Mouse (Mus musculus): ENCODE data around the gene Arhgef7.

Gene Arhgef7

GRCm38 (mm10) chr8:11770001-11770400 is 42.5 kb downstream of the Arhgef7 start:
- no peak for DNase-seq

DNA sequence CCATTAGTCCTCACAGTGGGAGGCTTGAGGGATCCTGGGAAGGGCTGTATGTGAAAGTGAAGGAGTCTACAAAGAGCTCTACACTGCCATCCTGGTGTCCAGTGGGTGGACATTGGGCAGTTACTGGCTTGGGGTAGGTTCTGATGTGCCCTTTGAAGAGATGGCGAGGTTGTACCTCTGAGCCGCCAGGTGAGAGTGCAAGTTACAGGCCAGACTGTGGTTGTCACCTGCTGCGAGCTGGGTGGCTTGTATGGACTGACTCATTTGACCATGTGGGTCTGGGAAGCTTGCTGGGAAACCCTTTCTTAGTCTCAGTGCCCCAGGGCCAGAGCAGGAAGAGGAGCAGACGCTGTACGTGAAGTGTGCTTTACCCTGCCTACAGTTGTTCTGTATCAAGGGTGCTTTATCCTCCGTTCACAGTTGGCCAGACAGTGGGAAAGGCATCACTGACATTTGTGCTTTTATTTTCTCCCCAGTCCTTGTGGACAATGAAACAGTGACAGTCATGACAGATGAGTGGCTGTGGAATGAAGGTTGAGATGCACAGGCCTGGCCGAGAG is 43.1 kb downstream of the Arhgef7 start:
- DNase-seq = no peak

DNA sequence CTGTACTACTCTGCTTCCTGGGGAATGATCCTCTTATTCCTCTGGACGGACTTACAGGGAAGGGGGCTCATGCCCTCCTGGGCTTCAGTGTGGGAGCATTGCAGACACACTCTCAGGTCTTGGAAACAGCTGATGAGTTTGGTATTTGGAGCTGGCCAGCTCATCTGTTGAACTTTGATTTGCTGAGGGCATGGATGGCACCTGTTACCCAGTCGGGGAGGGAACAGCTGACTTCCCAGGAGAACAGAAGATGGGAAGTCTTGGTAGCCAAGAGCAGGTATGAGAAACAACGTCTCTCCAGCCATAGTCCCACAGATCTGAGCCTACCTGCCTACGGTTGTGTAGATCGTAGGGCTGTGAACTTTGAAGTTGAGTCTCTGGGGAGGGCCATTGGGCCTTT is 44.1 kb downstream of the Arhgef7 start:
- DNase-seq = no peak

DNA sequence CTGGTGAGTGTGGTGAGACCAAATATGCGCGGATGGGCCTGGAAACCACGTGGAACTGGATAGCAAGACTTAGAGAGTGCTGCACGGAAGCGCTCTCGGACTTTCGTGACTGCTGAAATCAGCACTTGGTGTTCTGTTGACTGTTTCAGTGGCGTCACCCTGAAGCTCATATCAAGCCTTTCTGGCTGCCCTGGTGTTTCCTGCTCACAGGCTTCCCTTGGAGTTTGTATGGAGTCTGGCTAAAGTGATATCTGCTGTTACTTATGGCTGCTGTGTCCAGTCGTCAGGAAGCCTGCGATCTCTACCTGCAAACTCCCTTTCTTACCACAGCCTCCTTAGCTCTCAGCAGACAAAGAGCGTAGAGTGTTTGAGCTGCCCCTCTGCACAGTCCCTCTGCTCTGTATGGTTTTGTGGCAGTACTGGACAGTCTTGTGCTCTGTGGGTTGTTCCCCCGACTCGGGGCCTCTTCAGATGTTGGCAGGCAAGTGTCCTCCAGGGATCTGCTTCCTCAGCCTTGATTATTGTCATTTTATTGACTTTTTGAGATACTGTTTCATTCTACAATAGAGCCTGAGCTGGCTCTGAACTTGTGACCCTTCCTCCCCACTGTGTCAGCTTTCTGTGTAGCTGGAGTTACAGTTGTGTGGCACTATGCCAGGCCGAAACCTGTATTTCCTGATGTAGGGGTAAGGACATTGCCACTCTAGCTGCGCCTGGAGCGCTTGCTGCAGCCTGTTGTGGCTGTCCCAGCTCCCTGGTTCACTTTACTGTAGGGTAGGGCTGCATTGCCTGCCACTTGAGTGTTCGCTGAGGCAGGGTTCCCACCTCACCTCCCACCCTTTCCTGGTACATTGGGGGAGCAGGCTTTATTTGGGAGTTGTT is 46.9 kb downstream of the Arhgef7 start:
- DNase-seq = peak; percentile 79 to 88

DNA sequence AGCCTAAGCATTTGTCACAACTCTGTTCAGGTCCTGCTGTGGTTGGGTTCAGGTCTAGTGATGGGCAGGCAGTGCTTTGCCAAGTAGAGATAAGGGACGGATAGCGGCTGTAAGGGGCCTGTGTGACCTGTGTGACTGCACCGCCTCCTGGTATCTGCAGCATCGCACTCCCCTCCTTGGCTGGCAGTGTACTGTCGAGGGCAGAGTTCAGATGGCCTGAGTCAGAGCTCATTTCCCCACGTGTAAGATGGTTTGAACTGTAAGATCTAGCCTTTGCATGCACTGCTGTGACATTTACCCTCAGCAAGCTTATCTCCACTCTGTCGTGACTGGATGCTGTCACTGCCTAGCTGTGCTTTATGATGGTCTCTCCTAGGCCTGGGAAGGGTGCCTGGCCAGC is 48.4 kb downstream of the Arhgef7 start:
- no peak for DNase-seq

- no peak for DNase-seq
These were observed 49.1 kb downstream of the Arhgef7 start for GRCm38 (mm10) chr8:11776451-11777180.

DNA sequence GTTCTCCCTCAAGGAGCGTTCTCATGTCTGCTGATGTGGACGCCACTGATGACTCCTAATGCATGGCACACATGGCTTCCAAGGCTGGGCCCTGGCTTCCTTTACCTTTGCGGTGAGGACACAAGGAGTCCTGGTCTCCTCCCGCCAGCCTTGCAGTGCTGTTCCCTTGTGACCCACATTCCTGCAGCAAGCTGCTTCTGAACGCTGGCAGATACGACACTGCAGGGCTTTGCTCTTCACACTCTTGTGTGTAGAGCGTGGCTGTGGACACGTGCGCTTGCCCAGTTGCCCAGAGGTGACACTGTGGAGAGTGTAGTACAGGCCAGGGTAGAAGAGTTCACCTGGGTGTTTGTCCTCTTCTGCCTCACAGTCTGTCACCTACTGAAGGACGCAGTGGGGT is 49.7 kb downstream of the Arhgef7 start:
- no peak for DNase-seq

- DNase-seq = peak in 1 of 2 experiments; percentile 61
These were observed 51.3 kb downstream of the Arhgef7 start for GRCm38 (mm10) chr8:11778646-11779433.

DNA sequence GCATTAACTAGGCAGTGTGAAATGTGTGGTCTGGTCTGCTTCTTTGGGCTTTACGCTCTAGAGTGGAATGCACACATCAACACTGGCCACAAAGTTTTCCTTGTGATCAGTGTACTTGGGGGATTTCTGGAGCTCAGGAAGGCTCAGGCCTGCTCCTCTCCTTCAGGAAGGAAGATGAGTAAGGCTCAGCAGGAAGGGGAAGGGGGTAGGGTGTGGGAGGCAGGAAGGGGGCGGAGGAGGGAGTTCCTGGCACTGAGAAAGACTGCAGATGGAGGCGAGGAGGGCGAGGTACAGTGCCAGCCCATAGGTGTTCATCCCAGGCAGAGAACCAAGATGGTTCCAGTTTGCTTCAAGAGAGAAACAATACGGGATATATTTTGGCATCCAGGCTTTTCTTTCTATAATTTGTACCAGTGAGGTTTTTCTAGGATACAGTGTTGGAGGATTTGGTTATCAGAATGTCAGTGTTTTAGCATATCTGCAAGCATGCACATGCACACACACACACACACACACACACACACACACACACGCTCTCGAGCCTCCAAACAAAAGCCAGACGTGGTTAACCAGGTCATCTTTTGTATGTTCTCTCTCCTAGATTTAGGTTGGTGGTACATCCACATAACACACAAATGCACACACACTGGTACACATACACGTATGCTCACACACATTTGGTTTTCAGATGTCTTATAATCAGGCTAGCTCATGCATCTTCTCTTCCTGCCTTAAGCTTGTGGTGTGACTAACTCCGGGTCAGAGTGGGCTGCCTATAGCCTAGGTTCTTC is 52.5 kb downstream of the Arhgef7 start:
- peak in 1 of 2 experiments; percentile 52 for DNase-seq

GRCm38 (mm10) chr8:11780641-11781040 is 53.1 kb downstream of the Arhgef7 start:
- no peak for DNase-seq

GRCm38 (mm10) chr8:11782607-11783006 is 55.1 kb downstream of the Arhgef7 start:
- DNase-seq = no peak

DNA sequence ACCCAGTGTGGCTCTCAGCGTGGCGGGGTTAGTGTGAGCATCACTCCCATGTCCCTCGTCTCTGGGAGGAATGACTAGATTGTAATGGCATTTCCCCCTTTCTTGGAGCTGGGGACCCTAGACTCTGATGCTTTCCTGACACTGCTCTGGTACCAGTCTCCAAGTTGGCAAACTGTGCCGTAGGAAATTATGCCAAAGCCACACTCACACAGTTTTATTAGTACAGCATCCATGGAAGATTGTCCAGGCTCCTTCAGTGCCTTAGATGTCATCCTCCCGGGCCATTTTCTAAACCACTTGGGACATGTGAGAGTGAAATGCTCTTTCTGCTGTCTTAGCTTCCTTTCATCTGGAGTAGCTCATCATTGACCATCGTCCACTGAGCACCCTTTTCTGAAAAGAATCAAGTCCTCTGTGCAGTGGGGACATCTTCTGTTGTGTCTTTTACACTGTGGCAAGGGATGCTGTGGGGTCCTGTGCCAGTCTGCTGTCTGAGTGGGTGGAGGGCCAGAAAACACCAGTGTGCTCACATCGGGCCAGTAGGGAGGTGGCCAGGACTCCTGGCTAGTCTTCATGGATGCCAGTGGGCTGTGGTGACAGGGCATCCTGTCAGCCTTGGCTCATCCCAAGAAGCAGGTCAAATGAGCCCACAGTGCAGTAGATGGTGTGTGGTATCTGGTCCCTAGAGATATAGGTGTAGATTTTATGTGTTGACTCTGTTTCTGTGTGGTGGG is 56.5 kb downstream of the Arhgef7 start:
- no peak for DNase-seq

DNA sequence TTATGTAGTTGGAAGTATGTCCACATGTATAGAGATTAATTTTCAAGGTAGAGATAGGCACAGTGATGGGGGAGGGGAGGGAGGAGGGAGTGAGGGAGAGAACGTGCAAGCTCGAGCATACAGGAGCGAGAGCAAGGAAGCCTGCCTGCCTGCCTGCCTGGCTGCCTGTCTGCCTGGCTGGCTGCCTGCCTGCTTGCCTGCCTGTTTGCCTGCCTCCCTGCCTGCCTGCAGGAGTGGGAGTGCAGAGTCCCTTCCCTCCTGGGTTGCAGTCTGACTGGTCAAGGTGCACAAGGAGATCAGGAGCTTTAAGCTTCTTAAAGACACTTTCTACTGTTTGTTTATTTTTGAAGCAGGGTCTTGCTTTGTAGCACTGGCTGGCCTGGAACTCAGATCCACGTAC is 57.6 kb downstream of the Arhgef7 start:
- DNase-seq = no peak

- no peak for DNase-seq
These were observed 58.1 kb downstream of the Arhgef7 start for GRCm38 (mm10) chr8:11785539-11786046.

- peak in 1 of 2 experiments; percentile 61 for DNase-seq
These were observed 60.7 kb downstream of the Arhgef7 start for GRCm38 (mm10) chr8:11788252-11788651.

DNA sequence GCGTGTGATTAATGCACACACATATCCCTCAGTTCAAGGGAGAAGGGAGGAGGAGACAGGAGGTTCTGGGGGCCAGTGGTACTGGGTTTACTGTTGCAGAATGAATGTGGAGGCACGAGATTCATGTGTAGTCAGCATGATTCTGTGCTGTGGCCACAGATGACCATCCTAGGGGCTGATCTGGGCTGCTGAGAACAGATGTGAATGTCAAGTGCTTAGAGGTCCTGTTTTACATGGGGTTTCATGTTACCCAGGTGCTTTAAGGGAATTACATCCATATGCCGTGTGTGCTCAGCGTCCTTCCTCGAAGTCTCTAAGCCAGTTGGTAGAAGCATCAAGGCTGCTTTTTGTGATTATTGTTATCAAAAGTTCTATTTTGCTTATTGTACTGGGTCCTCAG is 61.6 kb downstream of the Arhgef7 start:
- no peak for DNase-seq

DNA sequence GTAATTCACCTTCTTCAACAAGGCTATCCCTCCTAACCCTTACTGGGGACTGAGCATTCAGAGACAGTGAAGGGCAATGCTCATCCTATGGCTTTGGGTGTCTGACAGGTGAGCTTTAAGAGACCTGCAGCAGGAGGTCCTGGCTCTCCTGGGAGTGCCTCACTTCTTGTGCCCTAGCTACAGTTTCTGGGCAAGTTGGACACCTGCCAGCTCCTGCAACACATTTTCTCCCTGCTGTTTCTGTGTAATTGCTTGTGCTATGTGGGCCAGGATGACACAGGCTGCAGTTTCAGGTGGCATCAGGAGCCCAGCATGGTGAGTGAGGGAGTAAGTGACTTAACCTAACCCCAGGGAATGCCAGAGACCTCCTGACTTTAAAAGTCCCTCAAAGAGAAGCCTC is 67.4 kb downstream of the Arhgef7 start:
- DNase-seq = no peak

DNA sequence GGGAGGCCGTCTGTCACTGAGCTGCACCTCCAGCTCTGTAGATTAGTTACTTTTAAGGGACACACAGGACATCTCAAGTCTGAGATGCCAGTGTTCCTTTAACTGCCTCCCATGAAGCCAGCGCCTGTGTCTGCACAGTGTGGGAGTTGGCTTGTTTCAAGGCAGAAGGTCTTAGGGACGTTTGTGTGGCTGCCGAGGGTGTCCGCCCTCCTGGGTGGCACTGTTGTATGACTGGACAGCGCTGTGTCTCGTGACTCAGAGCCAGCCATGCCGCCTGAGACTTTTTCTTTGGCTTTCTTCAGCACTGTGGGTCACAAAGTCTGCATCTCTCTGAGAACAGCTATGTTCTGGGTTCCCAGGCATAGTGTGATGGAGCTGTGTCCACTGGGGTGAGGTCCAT is 69.6 kb downstream of the Arhgef7 start:
- DNase-seq = no peak

DNA sequence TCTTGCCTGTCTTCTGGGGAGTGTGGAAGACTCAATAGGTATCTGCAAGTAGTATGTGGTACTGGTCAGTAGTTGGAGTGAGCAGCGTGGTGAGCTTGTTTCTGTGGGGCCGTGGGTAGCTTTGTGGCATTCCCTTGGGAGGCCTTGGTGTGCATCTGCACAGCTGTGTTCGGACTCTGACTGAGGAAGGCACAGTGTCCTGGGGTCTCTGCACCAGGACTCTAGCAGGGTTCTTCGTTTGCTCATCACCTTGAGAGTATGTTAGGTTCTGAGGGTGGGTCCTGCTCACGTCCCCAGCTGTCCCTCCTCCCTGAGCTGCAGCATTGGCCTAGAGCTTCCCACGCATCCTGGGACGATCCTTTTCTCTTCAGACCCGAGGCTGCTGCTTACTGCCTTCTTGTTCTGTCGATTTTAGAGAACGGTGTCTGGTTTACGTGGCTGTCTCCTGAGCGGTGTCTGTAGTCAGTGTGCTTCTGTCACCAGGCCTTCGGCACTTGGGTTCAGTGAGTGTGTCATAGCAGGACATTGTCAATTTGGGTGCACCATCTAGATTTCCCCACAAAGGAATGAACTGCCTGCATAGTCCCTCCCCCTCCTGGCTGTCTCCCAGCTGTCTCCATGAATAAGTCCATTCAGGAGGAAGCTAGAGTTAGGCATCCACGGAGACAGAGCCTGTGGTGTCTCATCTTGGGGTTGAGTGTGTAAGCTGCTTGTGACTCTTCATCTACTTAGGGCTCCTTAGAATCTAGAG is 70.4 kb downstream of the Arhgef7 start:
- DNase-seq = no peak

DNA sequence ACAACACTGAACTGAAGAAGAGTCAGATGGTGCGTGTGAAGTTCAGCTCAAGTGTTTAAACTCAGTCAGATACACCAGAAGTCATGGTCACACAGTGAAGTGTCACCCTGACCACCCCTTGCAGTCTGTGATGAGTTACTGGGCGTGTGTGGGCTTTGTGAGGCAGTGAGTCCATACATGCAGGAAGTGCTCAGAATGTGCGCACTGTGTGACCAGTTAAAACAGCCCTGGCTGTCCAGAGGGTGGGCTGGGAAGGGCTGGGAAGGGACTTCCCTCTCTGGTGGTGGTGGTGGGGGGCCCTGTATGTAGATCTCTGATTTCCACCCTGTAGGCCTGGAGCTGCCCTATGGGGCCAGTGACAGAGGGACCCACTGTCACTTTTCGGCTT is 71.0 kb downstream of the Arhgef7 start:
- DNase-seq = no peak
